Mouse (Mus musculus): ENCODE data around the gene Rsrp1. TPM values are rescaled to one million over a fixed set of nuclear protein-coding genes. Genes with fewer than 3 reads are reported as not detected.
A peak's percentile ranks its signal among the peaks of the same experiment; 100 is the strongest.

Gene Rsrp1
- polyA plus RNA-seq, 1 experiment from 2014 or later, result 349 TPM

GRCm38 (mm10) chr4:134925206-134925605, 1.8 kb downstream of the Rsrp1 start:
- Histone ChIP-seq H3K4me2 (ENCODE audit: low read depth) (peak overlapping the region; percentile 28), H3K4me1 (ENCODE audit: control insufficient read depth, insufficient read depth, low read length) (peaks cover 9% of the 10 kb centered on the region; the same call in 1 of the 2 replicates), H3K27ac (ENCODE audit: low read depth, low read length) (no peak overlapping the region), H3K9me3 (ENCODE audit: control insufficient read depth, low read length) (no peaks in the 10 kb centered on the region), H3K9ac (ENCODE audit: low read length) (no peak overlapping the region), H3K4me3 (ENCODE audit: low read depth, low read length) (peak overlapping the region; percentile 99), H3K36me3 (ENCODE audit: control insufficient read depth, insufficient read depth, low read length) (peaks cover 6% of the 10 kb centered on the region; the same call in 1 of the 2 replicates), H3K27me3 (ENCODE audit: control insufficient read depth, insufficient read depth, low read length) (no peaks in the 10 kb centered on the region)
- ATAC-seq (ENCODE audit: insufficient read depth, low FRiP score, low TSS enrichment) (no peak), DNase-seq (ENCODE audit: low spot score) (no peak)
- 84% methylated on average over 8 of the region's 8 CpGs for WGBS

- 75% methylated on average over 5 of the region's 5 CpGs for WGBS
- H3K4me3 ChIP-seq (ENCODE audit: low read depth, low read length), result no peak overlapping the region
- H3K27ac ChIP-seq (ENCODE audit: low read depth, low read length), result no peak overlapping the region
- H3K9me3 ChIP-seq (ENCODE audit: control insufficient read depth, low read length), result no peaks in the 10 kb centered on the region
- H3K4me1 ChIP-seq (ENCODE audit: control insufficient read depth, insufficient read depth, low read length), result peaks cover 9% of the 10 kb centered on the region; the same call in 1 of the 2 replicates
- H3K36me3 ChIP-seq (ENCODE audit: control insufficient read depth, insufficient read depth, low read length), result peaks cover 6% of the 10 kb centered on the region; the same call in 1 of the 2 replicates
- ATAC-seq (ENCODE audit: insufficient read depth, low FRiP score, low TSS enrichment) (no peak), DNase-seq (ENCODE audit: low spot score) (no peak)
- no peak overlapping the region for H3K4me2 ChIP-seq (ENCODE audit: low read depth)
- no peak overlapping the region for H3K9ac ChIP-seq (ENCODE audit: low read length)
- H3K27me3 ChIP-seq (ENCODE audit: control insufficient read depth, insufficient read depth, low read length), result no peaks in the 10 kb centered on the region
Measured at GRCm38 (mm10) chr4:134927815-134928463, 4.5 kb downstream of the Rsrp1 start.

- no peak overlapping the region for H3K4me2 ChIP-seq (ENCODE audit: low read depth)
- no peaks in the 10 kb centered on the region for H3K27me3 ChIP-seq (ENCODE audit: control insufficient read depth, insufficient read depth, low read length)
- H3K36me3 ChIP-seq (ENCODE audit: control insufficient read depth, insufficient read depth, low read length), result peaks cover 6% of the 10 kb centered on the region; the same call in 1 of the 2 replicates
- ATAC-seq (ENCODE audit: insufficient read depth, low FRiP score, low TSS enrichment) (no peak), DNase-seq (ENCODE audit: low spot score) (no peak)
- H3K9ac ChIP-seq (ENCODE audit: low read length), result no peak overlapping the region
- H3K27ac ChIP-seq (ENCODE audit: low read depth, low read length), result no peak overlapping the region
- no peak overlapping the region for H3K4me3 ChIP-seq (ENCODE audit: low read depth, low read length)
- H3K4me1 ChIP-seq (ENCODE audit: control insufficient read depth, insufficient read depth, low read length), result peaks cover 9% of the 10 kb centered on the region; the same call in 1 of the 2 replicates
- 93% methylated on average over 1 of the region's 1 CpGs for WGBS
- H3K9me3 ChIP-seq (ENCODE audit: control insufficient read depth, low read length), result no peaks in the 10 kb centered on the region
Measured at GRCm38 (mm10) chr4:134928464-134928836, 5.1 kb downstream of the Rsrp1 start.

- DNase-seq (ENCODE audit: low spot score), result no peak
- Histone ChIP-seq H3K27ac (ENCODE audit: low read depth, low read length) (no peak overlapping the region), H3K36me3 (ENCODE audit: control insufficient read depth, insufficient read depth, low read length) (peaks cover 8% of the 10 kb centered on the region; the same call in 1 of the 2 replicates), H3K4me3 (ENCODE audit: low read depth, low read length) (no peak overlapping the region), H3K4me2 (ENCODE audit: low read depth) (no peak overlapping the region), H3K9ac (ENCODE audit: low read length) (no peak overlapping the region), H3K9me3 (ENCODE audit: control insufficient read depth, low read length) (no peaks in the 10 kb centered on the region), H3K27me3 (ENCODE audit: control insufficient read depth, insufficient read depth, low read length) (no peaks in the 10 kb centered on the region), H3K4me1 (ENCODE audit: control insufficient read depth, insufficient read depth, low read length) (peaks cover 9% of the 10 kb centered on the region; the same call in 1 of the 2 replicates)
- 77% methylated on average over 4 of the region's 4 CpGs for WGBS
- ATAC-seq (ENCODE audit: insufficient read depth, low FRiP score, low TSS enrichment), result no peak
Measured at GRCm38 (mm10) chr4:134929536-134929935, 6.1 kb downstream of the Rsrp1 start.

GRCm38 (mm10) chr4:134930190-134930589, 6.8 kb downstream of the Rsrp1 start:
- WGBS, result 32% methylated on average over 9 of the region's 9 CpGs
- peak overlapping the region; percentile 91 for H3K4me3 ChIP-seq (ENCODE audit: low read depth, low read length)
- no peaks in the 10 kb centered on the region for H3K9me3 ChIP-seq (ENCODE audit: control insufficient read depth, low read length)
- ATAC-seq (ENCODE audit: insufficient read depth, low FRiP score, low TSS enrichment), result no peak
- no peak overlapping the region for H3K27ac ChIP-seq (ENCODE audit: low read depth, low read length)
- no peak for DNase-seq (ENCODE audit: low spot score)
- no peaks in the 10 kb centered on the region for H3K27me3 ChIP-seq (ENCODE audit: control insufficient read depth, insufficient read depth, low read length)
- H3K4me2 ChIP-seq (ENCODE audit: low read depth), result peak overlapping the region; percentile 92
- H3K9ac ChIP-seq (ENCODE audit: low read length), result no peak overlapping the region
- H3K36me3 ChIP-seq (ENCODE audit: control insufficient read depth, insufficient read depth, low read length), result peaks cover 11% of the 10 kb centered on the region; the same call in 1 of the 2 replicates
- peaks cover 4% of the 10 kb centered on the region; the same call in 1 of the 2 replicates for H3K4me1 ChIP-seq (ENCODE audit: control insufficient read depth, insufficient read depth, low read length)

GRCm38 (mm10) chr4:134930684-134931481, 7.5 kb downstream of the Rsrp1 start, which contains the start of gene Syf2:
Syf2 (plus strand) TSS chr4:134930898.
- DNase-seq (ENCODE audit: low spot score), result peak; percentile 96
- Histone ChIP-seq H3K36me3 (ENCODE audit: control insufficient read depth, insufficient read depth, low read length) (peaks cover 10% of the 10 kb centered on the region; the same call in 1 of the 2 replicates), H3K4me3 (ENCODE audit: low read depth, low read length) (peak within 1 kb of the TSS; percentile 91), H3K4me2 (ENCODE audit: low read depth) (peak within 1 kb of the TSS; percentile 92), H3K9ac (ENCODE audit: low read length) (peak within 1 kb of the TSS; percentile 53), H3K4me1 (ENCODE audit: control insufficient read depth, insufficient read depth, low read length) (no peaks in the 10 kb centered on the region), H3K27ac (ENCODE audit: low read depth, low read length) (peak within 1 kb of the TSS; percentile 45), H3K27me3 (ENCODE audit: control insufficient read depth, insufficient read depth, low read length) (no peaks in the 10 kb centered on the region), H3K9me3 (ENCODE audit: control insufficient read depth, low read length) (no peaks in the 10 kb centered on the region)
- ATAC-seq (ENCODE audit: insufficient read depth, low FRiP score, low TSS enrichment), result peak; percentile 94
- under 1% methylated on average over 68 of the region's 68 CpGs for WGBS

GRCm38 (mm10) chr4:134937240-134938176, 14.1 kb downstream of the Rsrp1 start:
- Histone ChIP-seq H3K27ac (ENCODE audit: low read depth, low read length) (no peak overlapping the region), H3K36me3 (ENCODE audit: control insufficient read depth, insufficient read depth, low read length) (peaks cover 8% of the 10 kb centered on the region; the same call in 1 of the 2 replicates), H3K27me3 (ENCODE audit: control insufficient read depth, insufficient read depth, low read length) (no peaks in the 10 kb centered on the region), H3K9ac (ENCODE audit: low read length) (no peak overlapping the region), H3K4me2 (ENCODE audit: low read depth) (no peak overlapping the region), H3K4me3 (ENCODE audit: low read depth, low read length) (no peak overlapping the region), H3K4me1 (ENCODE audit: control insufficient read depth, insufficient read depth, low read length) (no peaks in the 10 kb centered on the region), H3K9me3 (ENCODE audit: control insufficient read depth, low read length) (no peaks in the 10 kb centered on the region)
- no peak for ATAC-seq (ENCODE audit: insufficient read depth, low FRiP score, low TSS enrichment)
- 73% methylated on average over 17 of the region's 17 CpGs for WGBS
- DNase-seq (ENCODE audit: low spot score), result no peak

- WGBS, result 41% methylated on average over 9 of the region's 9 CpGs
Measured at GRCm38 (mm10) chr4:134939900-134940299, 16.5 kb downstream of the Rsrp1 start.

More at GRCm38 (mm10) chr4:134939900-134940299, 16.5 kb downstream of the Rsrp1 start:
- Histone ChIP-seq H3K4me2 (ENCODE audit: low read depth) (no peak overlapping the region), H3K4me1 (ENCODE audit: control insufficient read depth, insufficient read depth, low read length) (no peaks in the 10 kb centered on the region), H3K36me3 (ENCODE audit: control insufficient read depth, insufficient read depth, low read length) (peaks cover 2% of the 10 kb centered on the region; the same call in 1 of the 2 replicates), H3K9ac (ENCODE audit: low read length) (no peak overlapping the region), H3K9me3 (ENCODE audit: control insufficient read depth, low read length) (no peaks in the 10 kb centered on the region), H3K27me3 (ENCODE audit: control insufficient read depth, insufficient read depth, low read length) (0 out of 2 replicates have a peak, but pooled peaks cover 5% of the 10 kb centered on the region), H3K4me3 (ENCODE audit: low read depth, low read length) (no peak overlapping the region), H3K27ac (ENCODE audit: low read depth, low read length) (no peak overlapping the region)
- ATAC-seq (ENCODE audit: insufficient read depth, low FRiP score, low TSS enrichment) (no peak), DNase-seq (ENCODE audit: low spot score) (no peak)
